Mouse (Mus musculus) erythroblast, embryonic 14.5 days (primary cell): ENCODE measurements around the gene Klhl41.

Experiments
- GATA1 ChIP-seq: IDR thresholded peaks from 2 replicates; pipeline ENCODE4 v1.6.1; 2012; ENCODE audit warnings: low read length, inconsistent platforms, mixed read lengths
- TAL1 ChIP-seq: IDR thresholded peaks from 3 replicates; pipeline ENCODE4 v1.6.1; 2012; ENCODE audit warnings: low read length, inconsistent platforms, mixed read lengths

DNA sequence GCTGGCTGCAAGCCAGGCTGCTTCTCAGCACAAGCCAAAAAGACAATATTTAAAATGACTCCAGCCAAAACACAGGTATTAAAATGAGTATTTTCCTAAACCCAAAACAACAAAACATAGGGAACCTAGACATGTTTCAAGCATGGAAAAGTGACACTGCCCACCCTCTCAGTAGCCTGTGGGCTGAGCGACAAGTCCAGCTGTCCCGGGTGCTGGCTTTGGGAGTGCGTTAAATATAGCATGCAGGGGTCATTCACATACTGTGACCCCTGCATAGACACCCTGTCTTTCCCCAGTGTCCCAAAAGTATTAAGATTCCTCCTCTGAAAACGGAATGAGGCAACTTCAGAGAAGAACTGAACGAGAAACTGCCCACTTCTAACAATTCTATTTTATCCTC is 3.8 kb downstream of the Klhl41 start:
- TF ChIP-seq GATA1 (no peak), TAL1 (no peak)
